Mouse (Mus musculus) limb, embryonic 15.5 days (tissue): ENCODE results near the gene Atrnl1. TPM values are rescaled to one million over a fixed set of nuclear protein-coding genes. Genes with fewer than 3 reads are reported as not detected.
"Not testable (repeated sequence)": the region's sequence is repeated elsewhere in the genome, so short reads cannot be mapped to it uniquely, and the experiment has no call there.

Source experiments
- ATAC-seq: fragments of 200-750 bp; cut with Nextera tagmentation; 2 replicates; pipeline ENCODE4 v1.8.0; 2017; ENCODE audit warnings: low read depth, moderate TSS enrichment; ENCODE audit not compliant: insufficient number of reproducible peaks, low FRiP score, low TSS enrichment
- H3K27ac ChIP-seq: fragments of 300-500 bp; sonication (generic); 2 replicates; pipeline ENCODE4 v1.5.1; 2015; ENCODE audit warnings: moderate library complexity, mild to moderate bottlenecking, inconsistent platforms
- H3K27me3 ChIP-seq: fragments of 300-500 bp; sonication (generic); 2 replicates; pipeline ENCODE4 v1.6.1; 2015; ENCODE audit warnings: inconsistent platforms
- H3K36me3 ChIP-seq: fragments of 300-500 bp; sonication (generic); 2 replicates; pipeline ENCODE4 v1.6.1; 2015; ENCODE audit warnings: inconsistent platforms
- H3K4me1 ChIP-seq: fragments of 300-500 bp; sonication (generic); 2 replicates; pipeline ENCODE4 v1.6.1; 2015; ENCODE audit warnings: inconsistent platforms
- H3K4me2 ChIP-seq: fragments of 300-500 bp; sonication (generic); 2 replicates; pipeline ENCODE4 v1.6.1; 2015; ENCODE audit warnings: mild to moderate bottlenecking, inconsistent platforms
- H3K4me3 ChIP-seq: fragments of 300-500 bp; sonication (generic); 2 replicates; pipeline ENCODE4 v1.5.1; 2015; ENCODE audit warnings: mild to moderate bottlenecking, inconsistent platforms
- H3K9ac ChIP-seq: fragments of 300-500 bp; sonication (generic); 2 replicates; pipeline ENCODE4 v1.6.1; 2015; ENCODE audit warnings: inconsistent platforms
- H3K9me3 ChIP-seq: fragments of 300-500 bp; sonication (generic); 2 replicates; pipeline ENCODE4 v1.6.1; 2016; ENCODE audit warnings: inconsistent platforms
- WGBS: fragments of 180-500 bp; shearing (Covaris S2); methylation state at CpG from one replicate; pipeline ENCODE4 v1.1.7; 2015; 5-methylcytosine and 5-hydroxymethylcytosine counted together
- polyA plus RNA-seq: library from polyadenylated mRNA; unstranded; fragments of >200 nt; fragmentation: Nextera tagmentation; extraction: Ambion mirVana; gene quantifications from 2 replicates; pipeline ENCODE4 v1.2.1, GENCODE M21; 2015

The Atrnl1 gene
- polyA plus RNA-seq, 1 experiment from 2014 or later: 7.7 TPM

DNA sequence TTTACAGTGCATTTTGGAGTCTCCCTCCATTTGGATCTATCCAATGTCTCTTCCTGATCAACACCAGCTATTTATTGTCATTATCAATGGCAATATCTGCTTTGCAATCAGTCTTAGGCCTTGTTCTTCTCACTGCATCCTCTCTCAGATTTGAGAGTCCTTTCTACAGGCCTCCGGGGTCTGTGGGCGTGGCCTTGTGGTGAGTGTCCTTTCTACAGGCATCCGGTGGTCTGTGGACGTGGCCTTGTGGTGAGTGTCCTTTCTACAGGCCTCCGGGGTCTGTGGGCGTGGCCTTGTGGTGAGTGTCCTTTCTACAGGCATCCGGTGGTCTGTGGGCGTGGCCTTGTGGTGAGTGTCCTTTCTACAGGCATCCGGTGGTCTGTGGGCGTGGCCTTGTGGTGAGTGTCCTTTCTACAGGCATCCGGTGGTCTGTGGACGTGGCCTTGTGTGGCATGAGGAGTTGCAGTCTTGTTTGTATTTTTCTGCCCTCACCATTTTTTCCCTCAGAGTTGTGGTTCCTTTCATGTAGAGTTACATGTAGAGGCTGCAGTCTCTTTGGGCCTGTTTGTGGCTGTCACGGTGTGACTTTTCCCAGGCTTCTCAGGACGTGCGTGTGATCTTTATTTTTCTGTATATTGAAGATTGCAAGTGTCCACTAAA is 383.5 kb downstream of the Atrnl1 start:
- H3K4me1 ChIP-seq, H3K9ac ChIP-seq, H3K27ac ChIP-seq, H3K9me3 ChIP-seq, H3K36me3 ChIP-seq, H3K27me3 ChIP-seq, H3K4me2 ChIP-seq, H3K4me3 ChIP-seq, ATAC-seq: not testable (repeated sequence)
- 92% methylated on average over 15 of the region's 15 CpGs for WGBS

DNA sequence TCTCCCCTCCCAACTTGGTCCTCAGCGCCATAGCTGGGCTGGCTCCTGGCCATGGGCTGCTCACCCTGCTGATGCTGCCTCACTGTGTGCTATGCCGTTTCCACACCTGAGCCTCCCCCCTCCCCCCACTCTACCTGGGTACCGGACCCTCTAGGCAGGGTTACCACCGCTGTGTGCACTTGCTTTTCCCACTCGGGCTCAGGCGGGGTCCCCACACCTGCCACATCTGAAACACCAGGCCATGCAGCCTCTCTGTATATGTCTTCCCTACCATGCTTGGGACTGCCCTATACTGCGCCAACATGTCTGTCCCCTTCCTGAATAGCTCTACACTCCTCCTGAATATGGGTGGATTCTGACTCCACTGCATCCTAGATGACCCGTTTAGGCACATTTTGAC is 384.2 kb downstream of the Atrnl1 start:
- Histone ChIP-seq H3K9me3 (no peaks in the 10 kb centered on the region), H3K36me3 (0 out of 2 replicates have a peak, but pooled peaks cover 4% of the 10 kb centered on the region), H3K27ac (no peak overlapping the region), H3K9ac (no peak overlapping the region), H3K4me1 (no peaks in the 10 kb centered on the region), H3K27me3 (no peaks in the 10 kb centered on the region), H3K4me2 (no peak overlapping the region), H3K4me3 (no peak overlapping the region)
- ATAC-seq: 0 out of 2 replicates have a peak, but pooled peaks have one; percentile 55
- 94% methylated on average over 8 of the region's 8 CpGs for WGBS

DNA sequence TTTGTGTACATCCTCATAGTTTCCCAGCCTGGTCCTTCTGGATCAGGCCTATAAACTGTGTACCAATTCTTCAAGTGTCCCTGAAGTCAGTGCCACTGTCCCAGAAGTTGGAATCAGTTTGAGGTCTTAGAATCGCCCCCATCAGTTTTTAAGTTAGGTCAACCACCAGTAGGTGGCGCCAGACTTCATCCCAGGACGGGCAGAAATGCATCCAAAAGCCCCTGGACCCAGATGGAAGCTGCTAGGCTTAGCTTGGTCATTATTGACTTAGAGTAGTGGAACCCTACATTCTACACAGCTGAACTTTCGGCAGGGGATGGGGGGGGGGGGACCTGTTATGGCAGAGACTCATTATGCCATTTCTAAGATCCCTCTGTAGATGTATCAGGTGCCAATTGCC is 387.1 kb downstream of the Atrnl1 start:
- H3K4me1 ChIP-seq: no peaks in the 10 kb centered on the region
- WGBS: 38% methylated on average over 4 of the region's 4 CpGs
- no peak overlapping the region for H3K27ac ChIP-seq
- no peaks in the 10 kb centered on the region for H3K27me3 ChIP-seq
- no peak overlapping the region for H3K9ac ChIP-seq
- ATAC-seq: no peak
- H3K36me3 ChIP-seq: 0 out of 2 replicates have a peak, but pooled peaks cover 4% of the 10 kb centered on the region
- H3K9me3 ChIP-seq: no peaks in the 10 kb centered on the region
- no peak overlapping the region for H3K4me2 ChIP-seq
- H3K4me3 ChIP-seq: no peak overlapping the region

DNA sequence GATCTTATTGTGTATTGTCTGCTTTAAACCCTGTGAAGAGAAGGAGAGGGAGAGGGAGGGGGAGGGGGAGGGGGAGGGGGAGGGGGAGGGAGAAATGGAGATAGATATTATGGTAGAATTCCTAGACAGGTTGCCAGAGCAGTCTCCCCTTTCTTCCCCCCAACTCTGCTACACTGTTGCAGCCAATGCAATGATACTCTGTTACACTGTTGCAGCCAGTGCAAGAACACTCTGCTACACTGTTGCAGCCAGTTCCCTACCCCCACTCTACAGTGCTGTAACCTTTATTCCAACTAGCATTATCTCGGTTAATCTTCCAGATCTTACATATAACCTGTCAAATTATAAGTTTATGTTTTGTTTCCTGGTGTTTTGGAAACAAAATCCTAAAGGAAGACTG is 400.8 kb downstream of the Atrnl1 start:
- H3K9ac ChIP-seq: no peak overlapping the region
- WGBS: 83% methylated on average over 1 of the region's 1 CpGs

DNA sequence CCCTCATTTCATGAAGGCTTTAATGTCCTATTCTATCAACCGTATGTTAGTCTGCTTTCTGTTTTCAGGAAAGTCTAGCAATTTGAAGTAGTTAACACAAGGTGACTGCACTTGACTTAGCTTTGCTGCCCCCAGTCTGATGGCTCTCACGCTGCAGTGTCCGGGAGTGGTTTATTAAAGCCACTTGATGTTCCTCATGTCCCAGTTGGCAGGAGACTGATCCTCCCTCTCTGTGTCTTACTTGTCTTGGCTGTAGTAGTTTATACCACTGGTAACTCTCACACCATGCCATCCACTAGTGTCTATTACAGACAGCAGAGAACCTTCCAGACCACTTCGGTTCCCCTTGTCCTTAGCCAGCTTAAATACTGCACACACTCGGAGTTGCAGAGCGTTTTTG is 404.9 kb downstream of the Atrnl1 start:
- H3K27me3 ChIP-seq: no peaks in the 10 kb centered on the region
- H3K4me2 ChIP-seq: no peak overlapping the region
- H3K27ac ChIP-seq: no peak overlapping the region
- no peak overlapping the region for H3K4me3 ChIP-seq
- H3K9me3 ChIP-seq: no peaks in the 10 kb centered on the region
- H3K9ac ChIP-seq: no peak overlapping the region
- H3K4me1 ChIP-seq: peaks cover 7% of the 10 kb centered on the region; the same call in 1 of the 2 replicates
- H3K36me3 ChIP-seq: no peaks in the 10 kb centered on the region
- no peak for ATAC-seq
- WGBS: 82% methylated on average over 6 of the region's 6 CpGs

More for the DNA sequence above, 400.8 kb downstream of the Atrnl1 start:
- Histone ChIP-seq H3K36me3 (no peaks in the 10 kb centered on the region), H3K27ac (no peak overlapping the region), H3K4me1 (peaks cover 2% of the 10 kb centered on the region; the same call in 1 of the 2 replicates), H3K4me2 (no peak overlapping the region), H3K27me3 (no peaks in the 10 kb centered on the region), H3K4me3 (no peak overlapping the region), H3K9me3 (no peaks in the 10 kb centered on the region)
- no peak for ATAC-seq

DNA sequence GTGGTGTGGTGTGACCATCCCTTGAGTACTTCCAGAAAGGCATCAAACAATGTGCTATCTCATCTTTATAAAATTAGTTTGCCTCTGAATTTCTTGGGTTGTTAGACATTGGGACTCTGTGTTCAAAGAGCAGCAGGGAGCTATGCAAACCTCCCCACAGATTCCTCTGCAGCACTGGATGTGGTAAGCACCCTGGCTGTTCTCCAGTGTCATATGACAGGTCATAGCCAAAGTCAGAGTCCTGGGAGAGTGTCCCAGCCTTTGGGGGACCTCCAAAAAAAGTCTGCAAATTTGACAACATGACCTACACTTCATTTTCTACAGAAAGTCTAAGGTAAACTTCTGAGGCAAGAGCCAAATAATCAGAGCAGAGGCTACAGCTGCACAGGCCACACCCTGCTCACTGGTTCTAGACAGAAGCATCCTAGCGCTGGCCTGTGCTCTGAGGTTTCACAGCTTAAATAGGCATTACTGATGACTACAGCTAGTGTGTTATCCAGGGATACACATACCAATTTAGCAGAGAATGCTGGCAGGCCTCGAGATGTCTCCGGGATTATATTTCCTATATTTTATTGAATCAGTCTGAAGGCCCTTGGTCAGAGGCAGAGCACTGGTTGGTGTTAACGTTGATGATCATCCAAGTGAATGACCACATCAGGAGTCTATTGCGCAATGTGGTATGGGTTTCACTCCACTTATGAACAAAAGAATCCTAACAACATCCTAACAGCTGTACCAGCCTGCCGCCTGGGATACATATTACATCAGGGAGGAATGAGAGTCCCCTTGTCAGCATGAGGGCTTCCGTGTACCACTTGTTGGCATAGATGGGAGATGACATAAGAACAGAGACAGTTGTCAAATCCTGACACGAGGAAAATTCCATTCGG is 406.0 kb downstream of the Atrnl1 start:
- H3K4me3 ChIP-seq: no peak overlapping the region
- H3K4me1 ChIP-seq: peaks cover 7% of the 10 kb centered on the region; the same call in 1 of the 2 replicates
- peak overlapping the region; percentile 33 for H3K27ac ChIP-seq
- H3K27me3 ChIP-seq: no peaks in the 10 kb centered on the region
- no peak overlapping the region for H3K9ac ChIP-seq
- WGBS: 76% methylated on average over 9 of the region's 9 CpGs
- H3K36me3 ChIP-seq: no peaks in the 10 kb centered on the region
- 0 out of 2 replicates have a peak, but pooled peaks have one; percentile 65 for ATAC-seq
- no peak overlapping the region for H3K4me2 ChIP-seq
- no peaks in the 10 kb centered on the region for H3K9me3 ChIP-seq

DNA sequence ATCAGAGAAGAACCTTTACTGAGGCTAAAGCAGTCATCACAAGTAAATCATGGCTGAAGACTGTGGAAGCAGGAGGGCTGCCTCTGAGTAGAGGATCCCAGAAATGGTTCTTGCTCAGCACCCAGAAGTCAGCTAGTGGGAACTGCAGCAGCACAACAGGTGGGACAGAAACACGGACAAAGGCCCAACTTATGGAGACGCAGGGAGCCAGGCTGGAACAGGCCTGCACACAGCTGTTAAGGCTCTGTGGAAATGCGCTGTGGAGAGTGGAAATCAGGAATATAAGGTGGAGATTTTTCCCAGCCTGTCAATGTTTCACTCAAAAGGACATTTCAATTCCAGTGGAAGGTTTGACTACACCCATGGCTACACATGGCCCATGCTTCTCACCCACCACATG is 406.6 kb downstream of the Atrnl1 start:
- Histone ChIP-seq H3K36me3 (no peaks in the 10 kb centered on the region), H3K4me1 (peaks cover 7% of the 10 kb centered on the region; the same call in 1 of the 2 replicates), H3K27me3 (no peaks in the 10 kb centered on the region), H3K4me2 (no peak overlapping the region), H3K9ac (no peak overlapping the region), H3K9me3 (no peaks in the 10 kb centered on the region), H3K4me3 (no peak overlapping the region), H3K27ac (peak overlapping the region; percentile 33)
- ATAC-seq: no peak
- WGBS: 85% methylated on average over 3 of the region's 3 CpGs

DNA sequence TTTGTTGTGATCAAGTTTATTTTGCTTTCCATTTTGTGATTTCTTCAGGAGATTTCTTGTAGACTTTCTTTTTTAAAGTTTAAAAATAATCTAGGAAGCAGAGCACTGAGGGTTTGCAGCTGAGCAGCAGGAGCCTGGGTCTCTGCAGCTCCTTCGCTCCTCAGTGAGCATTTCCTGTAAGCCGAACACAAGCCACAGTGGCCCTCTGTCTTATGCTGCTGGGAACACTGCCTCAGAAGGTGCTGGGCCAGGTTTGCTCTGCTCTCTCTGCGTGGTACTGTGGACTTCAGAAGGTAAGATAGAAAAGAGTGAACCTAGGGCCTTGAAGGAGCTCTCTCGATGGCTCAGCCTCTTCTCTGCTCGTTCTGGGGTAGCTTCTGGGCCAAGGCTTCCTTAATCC is 407.9 kb downstream of the Atrnl1 start:
- H3K4me1 ChIP-seq: peaks cover 10% of the 10 kb centered on the region; the same call in 1 of the 2 replicates
- no peak for ATAC-seq
- H3K36me3 ChIP-seq: no peaks in the 10 kb centered on the region
- no peak overlapping the region for H3K9ac ChIP-seq
- WGBS: 56% methylated on average over 5 of the region's 5 CpGs
- H3K9me3 ChIP-seq: no peaks in the 10 kb centered on the region
- 0 out of 2 replicates have a peak overlapping the region, but pooled peaks have one; percentile 43 for H3K27ac ChIP-seq
- H3K4me2 ChIP-seq: no peak overlapping the region
- no peaks in the 10 kb centered on the region for H3K27me3 ChIP-seq
- no peak overlapping the region for H3K4me3 ChIP-seq

DNA sequence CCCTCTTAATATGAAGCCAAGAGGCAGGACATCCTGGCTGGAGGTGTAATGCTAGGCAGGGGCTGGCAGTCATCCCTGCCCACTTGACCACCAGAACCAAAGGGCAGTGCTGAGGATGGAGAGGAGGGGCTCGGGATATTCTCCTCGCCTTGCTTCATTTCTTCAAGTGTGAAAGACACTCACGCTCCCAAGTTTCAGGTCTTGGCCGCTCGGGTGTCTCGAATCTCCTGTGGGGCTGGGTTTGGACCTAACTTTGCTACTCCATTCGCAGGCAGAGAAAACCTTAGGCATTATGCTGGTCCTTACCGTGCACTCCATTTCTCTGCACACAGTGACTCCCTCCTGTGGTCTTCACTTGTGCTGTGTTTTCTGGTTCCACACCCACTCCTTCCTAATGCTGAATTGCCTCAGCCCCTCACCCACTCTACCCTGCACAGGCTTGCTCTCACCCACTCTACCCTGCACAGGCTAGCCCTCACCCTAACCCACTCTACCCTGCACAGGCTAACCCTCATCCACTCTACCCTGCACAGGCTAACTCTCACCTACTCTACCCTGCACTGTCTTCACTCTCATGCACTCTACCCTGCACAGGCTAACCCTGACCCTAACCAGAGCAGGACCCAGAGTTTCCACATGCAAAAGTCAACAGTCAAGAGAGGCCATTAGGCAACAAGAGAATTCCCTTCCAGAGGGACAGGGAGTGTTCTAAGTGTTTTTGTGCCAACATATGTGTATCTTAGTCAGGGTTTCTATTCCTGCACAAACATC is 410.9 kb downstream of the Atrnl1 start:
- 91% methylated on average over 8 of the region's 8 CpGs for WGBS
- ATAC-seq: no peak
- Histone ChIP-seq H3K36me3 (no peaks in the 10 kb centered on the region), H3K4me2 (no peak overlapping the region), H3K9me3 (no peaks in the 10 kb centered on the region), H3K9ac (no peak overlapping the region), H3K27me3 (no peaks in the 10 kb centered on the region), H3K4me1 (peaks cover 7% of the 10 kb centered on the region; the same call in 1 of the 2 replicates), H3K4me3 (no peak overlapping the region), H3K27ac (no peak overlapping the region)

DNA sequence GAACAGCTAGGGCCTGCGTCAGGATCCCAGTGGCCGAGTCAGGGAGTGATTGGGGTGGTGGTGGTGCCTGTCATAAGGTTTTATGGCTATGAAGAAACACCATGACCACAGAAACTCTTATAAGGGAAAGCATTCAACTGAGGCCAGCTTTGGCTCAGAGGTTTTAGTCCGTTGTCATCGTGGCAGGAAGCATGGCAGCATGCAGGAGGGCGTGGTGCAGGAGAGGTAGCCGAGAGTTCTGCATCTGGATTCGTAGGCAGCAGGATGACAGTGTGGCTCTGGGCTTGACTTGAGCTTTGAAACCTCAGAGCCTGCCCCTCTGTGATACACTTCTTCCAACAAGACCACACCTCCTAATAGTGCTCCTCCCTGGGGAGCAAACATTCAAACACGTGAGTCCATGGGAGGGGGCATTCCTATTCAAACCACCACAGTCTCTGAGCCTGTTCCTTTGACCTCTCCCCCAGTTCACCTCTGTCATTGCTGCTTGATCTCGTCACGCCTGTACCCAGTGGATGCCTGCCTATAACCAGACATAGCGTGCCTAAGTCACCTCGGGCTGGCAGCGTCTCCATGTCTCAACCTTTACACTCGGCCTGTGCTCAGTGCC is 412.5 kb downstream of the Atrnl1 start:
- 80% methylated on average over 14 of the region's 14 CpGs for WGBS
- Histone ChIP-seq H3K4me1 (peaks cover 5% of the 10 kb centered on the region; the same call in 1 of the 2 replicates), H3K9ac (no peak overlapping the region), H3K4me2 (no peak overlapping the region), H3K27me3 (no peaks in the 10 kb centered on the region), H3K27ac (no peak overlapping the region), H3K9me3 (no peaks in the 10 kb centered on the region), H3K36me3 (no peaks in the 10 kb centered on the region), H3K4me3 (no peak overlapping the region)
- ATAC-seq: no peak

DNA sequence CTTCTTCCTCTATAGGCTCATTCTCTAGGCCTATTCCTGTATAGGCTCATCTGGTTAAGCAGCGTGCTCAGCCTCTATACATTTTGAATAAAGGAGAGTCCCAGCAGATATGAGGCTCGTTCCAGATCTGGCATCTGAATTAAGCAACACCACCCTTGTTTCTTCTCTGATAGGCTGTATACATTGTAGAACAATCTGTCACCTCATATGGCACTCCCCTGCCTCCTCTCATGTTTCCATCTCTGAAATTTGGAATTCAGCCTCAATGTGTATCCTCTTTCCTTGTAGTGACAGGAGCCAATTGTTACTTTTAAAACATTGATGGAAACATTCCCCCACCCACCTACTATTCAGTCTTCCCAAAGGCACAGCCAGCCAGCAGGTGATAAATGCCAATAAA is 414.2 kb downstream of the Atrnl1 start:
- Histone ChIP-seq H3K9ac (no peak overlapping the region), H3K4me1 (0 out of 2 replicates have a peak, but pooled peaks cover 2% of the 10 kb centered on the region), H3K27ac (no peak overlapping the region), H3K4me2 (no peak overlapping the region), H3K27me3 (no peaks in the 10 kb centered on the region), H3K4me3 (no peak overlapping the region), H3K9me3 (no peaks in the 10 kb centered on the region), H3K36me3 (0 out of 2 replicates have a peak, but pooled peaks cover 4% of the 10 kb centered on the region)
- 68% methylated on average over 2 of the region's 2 CpGs for WGBS
- no peak for ATAC-seq
